Mouse (Mus musculus): ENCODE measurements around the gene Cir1. TPM values are rescaled to one million over a fixed set of nuclear protein-coding genes. Genes with fewer than 3 reads are reported as not detected.

Cir1 gene
- polyA plus RNA-seq, 1 experiment from 2014 or later: 18.0 TPM

GRCm38 (mm10) chr2:73338415-73338814 lies 25.9 kb upstream of the Cir1 start:
- Histone ChIP-seq H3K27ac (replicated peaks) (no peak overlapping the region), H3K36me3 (replicated peaks) (no peaks in the 10 kb centered on the region), H3K4me3 (no peak overlapping the region), H3K27me3 (replicated peaks; ENCODE audit: low read depth, poor library complexity, severe bottlenecking) (no peaks in the 10 kb centered on the region), H3K9me3 (no peaks in the 10 kb centered on the region), H3K4me1 (no peaks in the 10 kb centered on the region)
- DNase-seq (ENCODE audit: low spot score): no peak
- 77% methylated on average over 8 of the region's 8 CpGs for WGBS

GRCm38 (mm10) chr2:73335949-73336348 lies 23.4 kb upstream of the Cir1 start:
- Histone ChIP-seq H3K27me3 (replicated peaks; ENCODE audit: low read depth, poor library complexity, severe bottlenecking) (no peaks in the 10 kb centered on the region), H3K27ac (replicated peaks) (no peak overlapping the region), H3K4me3 (no peak overlapping the region), H3K4me1 (no peaks in the 10 kb centered on the region), H3K36me3 (replicated peaks) (no peaks in the 10 kb centered on the region), H3K9me3 (no peaks in the 10 kb centered on the region)
- 93% methylated on average over 3 of the region's 3 CpGs for WGBS
- DNase-seq (ENCODE audit: low spot score): no peak

- WGBS: 93% methylated on average over 5 of the region's 5 CpGs
These were observed 13.4 kb upstream of the Cir1 start for GRCm38 (mm10) chr2:73325871-73326270.

GRCm38 (mm10) chr2:73322991-73323390 lies 10.5 kb upstream of the Cir1 start:
- no peaks in the 10 kb centered on the region; the same call in 1 of the 2 replicates for H3K36me3 ChIP-seq (replicated peaks)
- H3K4me3 ChIP-seq: no peak overlapping the region
- H3K27ac ChIP-seq (replicated peaks): no peak overlapping the region
- H3K27me3 ChIP-seq (replicated peaks; ENCODE audit: low read depth, poor library complexity, severe bottlenecking): no peaks in the 10 kb centered on the region
- DNase-seq (ENCODE audit: low spot score): no peak
- WGBS: 72% methylated on average over 12 of the region's 12 CpGs
- no peaks in the 10 kb centered on the region for H3K9me3 ChIP-seq
- H3K4me1 ChIP-seq: no peaks in the 10 kb centered on the region

More at GRCm38 (mm10) chr2:73325871-73326270, 13.4 kb upstream of the Cir1 start:
- no peak for DNase-seq (ENCODE audit: low spot score)
- no peak overlapping the region for H3K4me3 ChIP-seq
- no peaks in the 10 kb centered on the region for H3K36me3 ChIP-seq (replicated peaks)
- no peaks in the 10 kb centered on the region for H3K27me3 ChIP-seq (replicated peaks; ENCODE audit: low read depth, poor library complexity, severe bottlenecking)
- H3K9me3 ChIP-seq: no peaks in the 10 kb centered on the region
- no peaks in the 10 kb centered on the region for H3K4me1 ChIP-seq
- no peak overlapping the region for H3K27ac ChIP-seq (replicated peaks)

- no peak overlapping the region for H3K4me3 ChIP-seq
- DNase-seq (ENCODE audit: low spot score): no peak
- no peak overlapping the region for H3K27ac ChIP-seq (replicated peaks)
- no peaks in the 10 kb centered on the region for H3K9me3 ChIP-seq
- H3K4me1 ChIP-seq: no peaks in the 10 kb centered on the region
- H3K36me3 ChIP-seq (replicated peaks): peaks cover 3% of the 10 kb centered on the region; the same call in 1 of the 2 replicates
- no peaks in the 10 kb centered on the region for H3K27me3 ChIP-seq (replicated peaks; ENCODE audit: low read depth, poor library complexity, severe bottlenecking)
- WGBS: 86% methylated on average over 5 of the region's 5 CpGs
These were observed 6.7 kb upstream of the Cir1 start for GRCm38 (mm10) chr2:73319218-73319617.

GRCm38 (mm10) chr2:73317426-73317825 lies 4.9 kb upstream of the Cir1 start:
- Histone ChIP-seq H3K4me3 (no peak overlapping the region), H3K27ac (replicated peaks) (no peak overlapping the region), H3K36me3 (replicated peaks) (peaks cover 3% of the 10 kb centered on the region; the same call in 1 of the 2 replicates), H3K9me3 (no peaks in the 10 kb centered on the region), H3K27me3 (replicated peaks; ENCODE audit: low read depth, poor library complexity, severe bottlenecking) (no peaks in the 10 kb centered on the region), H3K4me1 (peaks cover 5% of the 10 kb centered on the region)
- WGBS: 94% methylated on average over 9 of the region's 9 CpGs
- DNase-seq (ENCODE audit: low spot score): no peak

GRCm38 (mm10) chr2:73314311-73314710 lies 1.8 kb upstream of the Cir1 start:
- WGBS: 89% methylated on average over 3 of the region's 3 CpGs
- no peak for DNase-seq (ENCODE audit: low spot score)
- peaks cover 15% of the 10 kb centered on the region for H3K4me1 ChIP-seq

GRCm38 (mm10) chr2:73313117-73313501 lies 608 bp upstream of the Cir1 start:
- H3K27me3 ChIP-seq (replicated peaks; ENCODE audit: low read depth, poor library complexity, severe bottlenecking): no peaks in the 10 kb centered on the region
- no peaks in the 10 kb centered on the region for H3K9me3 ChIP-seq
- peak overlapping the region; percentile 74 for H3K4me3 ChIP-seq
- DNase-seq (ENCODE audit: low spot score): peak; percentile 42
- H3K4me1 ChIP-seq: peaks cover 15% of the 10 kb centered on the region
- H3K27ac ChIP-seq (replicated peaks): peak overlapping the region; percentile 76
- 52% methylated on average over 14 of the region's 14 CpGs for WGBS
- H3K36me3 ChIP-seq (replicated peaks): peaks cover 24% of the 10 kb centered on the region

More at GRCm38 (mm10) chr2:73314311-73314710, 1.8 kb upstream of the Cir1 start:
- Histone ChIP-seq H3K9me3 (no peaks in the 10 kb centered on the region), H3K27me3 (replicated peaks; ENCODE audit: low read depth, poor library complexity, severe bottlenecking) (no peaks in the 10 kb centered on the region), H3K27ac (replicated peaks) (no peak overlapping the region), H3K36me3 (replicated peaks) (peaks cover 12% of the 10 kb centered on the region), H3K4me3 (no peak overlapping the region)

GRCm38 (mm10) chr2:73306006-73306405 lies 6.5 kb downstream of the Cir1 start:
- H3K4me1 ChIP-seq: 0 out of 2 replicates have a peak, but pooled peaks cover 2% of the 10 kb centered on the region
- no peaks in the 10 kb centered on the region for H3K27me3 ChIP-seq (replicated peaks; ENCODE audit: low read depth, poor library complexity, severe bottlenecking)
- H3K36me3 ChIP-seq (replicated peaks): peaks cover 82% of the 10 kb centered on the region
- no peak for DNase-seq (ENCODE audit: low spot score)
- no peak overlapping the region for H3K27ac ChIP-seq (replicated peaks)
- 90% methylated on average over 7 of the region's 7 CpGs for WGBS
- H3K4me3 ChIP-seq: no peak overlapping the region
- H3K9me3 ChIP-seq: no peaks in the 10 kb centered on the region

- Histone ChIP-seq H3K4me1 (no peaks in the 10 kb centered on the region), H3K36me3 (replicated peaks) (peaks cover 79% of the 10 kb centered on the region), H3K9me3 (no peaks in the 10 kb centered on the region), H3K27me3 (replicated peaks; ENCODE audit: low read depth, poor library complexity, severe bottlenecking) (no peaks in the 10 kb centered on the region), H3K4me3 (no peak overlapping the region), H3K27ac (replicated peaks) (no peak overlapping the region)
- 92% methylated on average over 5 of the region's 5 CpGs for WGBS
- DNase-seq (ENCODE audit: low spot score): no peak
These were observed 8.0 kb downstream of the Cir1 start for GRCm38 (mm10) chr2:73304506-73304905.

- Histone ChIP-seq H3K36me3 (replicated peaks) (peaks cover 67% of the 10 kb centered on the region), H3K27me3 (replicated peaks; ENCODE audit: low read depth, poor library complexity, severe bottlenecking) (no peaks in the 10 kb centered on the region)
- 94% methylated on average over 9 of the region's 9 CpGs for WGBS
These were observed 9.8 kb downstream of the Cir1 start for GRCm38 (mm10) chr2:73302722-73303121.

GRCm38 (mm10) chr2:73301979-73302378 lies 10.5 kb downstream of the Cir1 start:
- H3K27me3 ChIP-seq (replicated peaks; ENCODE audit: low read depth, poor library complexity, severe bottlenecking): no peaks in the 10 kb centered on the region
- H3K9me3 ChIP-seq: no peaks in the 10 kb centered on the region
- DNase-seq (ENCODE audit: low spot score): no peak
- WGBS: 92% methylated on average over 1 of the region's 1 CpGs
- H3K27ac ChIP-seq (replicated peaks): no peak overlapping the region
- H3K4me3 ChIP-seq: no peak overlapping the region
- H3K4me1 ChIP-seq: no peaks in the 10 kb centered on the region
- peaks cover 63% of the 10 kb centered on the region for H3K36me3 ChIP-seq (replicated peaks)

More at GRCm38 (mm10) chr2:73302722-73303121, 9.8 kb downstream of the Cir1 start:
- no peaks in the 10 kb centered on the region for H3K4me1 ChIP-seq
- no peaks in the 10 kb centered on the region for H3K9me3 ChIP-seq
- DNase-seq (ENCODE audit: low spot score): no peak
- no peak overlapping the region for H3K27ac ChIP-seq (replicated peaks)
- H3K4me3 ChIP-seq: no peak overlapping the region

- H3K36me3 ChIP-seq (replicated peaks): peaks cover 46% of the 10 kb centered on the region
These were observed 13.7 kb downstream of the Cir1 start for GRCm38 (mm10) chr2:73298841-73299240.

More at GRCm38 (mm10) chr2:73298841-73299240, 13.7 kb downstream of the Cir1 start:
- H3K27ac ChIP-seq (replicated peaks): no peak overlapping the region
- H3K4me1 ChIP-seq: no peaks in the 10 kb centered on the region
- WGBS: 88% methylated on average over 3 of the region's 3 CpGs
- H3K4me3 ChIP-seq: no peak overlapping the region
- no peaks in the 10 kb centered on the region for H3K27me3 ChIP-seq (replicated peaks; ENCODE audit: low read depth, poor library complexity, severe bottlenecking)
- no peaks in the 10 kb centered on the region for H3K9me3 ChIP-seq
- no peak for DNase-seq (ENCODE audit: low spot score)

All from embryonic facial prominence, embryonic 10.5 days (tissue).